Mouse (Mus musculus) liver, embryonic 11.5 days (tissue): ENCODE measurements around the gene Lamb1. TPM values are rescaled to one million over a fixed set of nuclear protein-coding genes. Genes with fewer than 3 reads are reported as not detected.

ENCODE experiments used
- ATAC-seq: fragments of 200-750 bp; cut with Nextera tagmentation; replicated peaks from 2 replicates; pipeline ENCODE4 v1.8.0; 2017; ENCODE audit warnings: moderate number of reproducible peaks, mild to moderate bottlenecking, moderate TSS enrichment, moderate library complexity; ENCODE audit not compliant: low FRiP score
- DNase-seq: peaks from one replicate; pipeline ENCODE4 v3.0.0-alpha.2; 2017; ENCODE audit warnings: low spot score
- H3K27ac ChIP-seq: fragments of 300-500 bp; sonication (generic); 2 replicates; pipeline ENCODE4 v1.5.1; 2014; ENCODE audit warnings: mild to moderate bottlenecking, low read depth, low read length, control low read depth
- H3K27me3 ChIP-seq: fragments of 300-500 bp; sonication (generic); replicated peaks from 2 replicates; pipeline ENCODE4 v1.6.1; 2014; ENCODE audit warnings: low read length, mixed read lengths; ENCODE audit not compliant: control insufficient read depth, insufficient read depth
- H3K36me3 ChIP-seq: fragments of 300-500 bp; sonication (generic); 2 replicates; pipeline ENCODE4 v1.6.1; 2014; ENCODE audit warnings: mild to moderate bottlenecking, low read length, moderate library complexity, mixed read lengths; ENCODE audit not compliant: control insufficient read depth, insufficient read depth
- H3K4me1 ChIP-seq: fragments of 300-500 bp; sonication (generic); replicated peaks from 2 replicates; pipeline ENCODE4 v1.6.1; 2014; ENCODE audit warnings: low read length, mixed read lengths; ENCODE audit not compliant: control insufficient read depth, insufficient read depth
- H3K4me2 ChIP-seq: fragments of 300-500 bp; sonication (generic); 2 replicates; pipeline ENCODE4 v1.6.1; 2014; ENCODE audit warnings: mild to moderate bottlenecking, control low read depth, moderate library complexity
- H3K4me3 ChIP-seq: fragments of 300-500 bp; sonication (generic); 2 replicates; pipeline ENCODE4 v1.5.1; 2014; ENCODE audit warnings: low read depth, low read length, control low read depth
- H3K9ac ChIP-seq: fragments of 300-500 bp; sonication (generic); 2 replicates; pipeline ENCODE4 v1.6.1; 2014; ENCODE audit warnings: low read depth, low read length, control low read depth
- H3K9me3 ChIP-seq: fragments of 300-500 bp; sonication (generic); 2 replicates; pipeline ENCODE4 v1.6.1; 2016; ENCODE audit warnings: low read length, inconsistent platforms, mixed read lengths; ENCODE audit not compliant: control insufficient read depth
- WGBS: fragments of 180-500 bp; shearing (Covaris S2); extraction: QIAGEN DNeasy Blood & Tissue Kit; methylation state at CpG from one replicate; pipeline ENCODE4 v1.1.7; 2014; 5-methylcytosine and 5-hydroxymethylcytosine counted together
- polyA plus RNA-seq: library from polyadenylated mRNA; unstranded; fragments of >200 nt; fragmentation: Nextera tagmentation; extraction: Ambion mirVana; gene quantifications from 2 replicates; pipeline ENCODE4 v1.2.1, GENCODE M21; 2014

Gene Lamb1
- polyA plus RNA-seq, 1 experiment from 2014 or later: 17.0 TPM

DNA sequence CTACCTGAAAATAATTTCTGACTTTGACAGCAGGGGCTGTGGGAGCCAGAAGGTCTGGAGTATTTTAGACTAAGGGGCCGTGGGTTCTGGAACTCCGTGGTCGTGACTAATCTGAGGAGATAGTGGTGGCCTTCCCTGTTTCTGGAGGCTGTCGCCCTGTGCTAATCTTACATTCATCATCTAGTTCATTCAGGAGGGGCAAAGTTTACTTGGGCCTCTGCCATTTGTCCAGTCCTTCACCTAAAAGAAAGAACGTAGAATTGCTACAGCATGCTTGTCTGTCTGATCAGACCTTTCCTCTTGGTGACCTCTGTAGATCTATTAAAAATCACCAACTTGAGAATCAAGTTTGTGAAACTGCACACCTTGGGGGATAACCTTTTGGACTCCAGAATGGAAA lies 17.2 kb downstream of the Lamb1 start:
- ATAC-seq: no peak
- Histone ChIP-seq H3K4me2 (no peak overlapping the region), H3K4me3 (no peak overlapping the region), H3K9ac (no peak overlapping the region), H3K4me1 (no peaks in the 10 kb centered on the region), H3K27me3 (no peaks in the 10 kb centered on the region), H3K27ac (no peak overlapping the region), H3K9me3 (no peaks in the 10 kb centered on the region), H3K36me3 (peaks cover 7% of the 10 kb centered on the region; the same call in 1 of the 2 replicates)
- WGBS: 58% methylated on average over 5 of the region's 5 CpGs
- no peak for DNase-seq

DNA sequence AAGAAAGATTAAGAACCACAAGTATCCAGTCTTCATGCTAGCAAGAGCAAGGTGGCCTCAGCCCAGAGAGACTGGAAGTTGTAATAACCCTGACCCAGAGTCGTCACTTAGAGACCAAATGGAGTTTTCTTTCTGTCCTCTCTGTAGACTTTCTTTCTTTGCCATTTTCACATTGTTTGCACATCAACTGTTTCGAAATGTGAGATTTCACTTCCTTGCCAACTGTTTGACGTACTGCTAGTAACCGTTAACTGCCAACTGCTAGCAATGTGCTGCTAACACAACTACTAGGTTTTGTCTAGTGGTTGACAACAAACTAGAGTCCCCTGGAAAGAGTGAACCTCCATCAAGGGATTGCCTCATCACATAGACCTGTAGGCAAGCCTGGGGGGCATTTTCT lies 18.1 kb downstream of the Lamb1 start:
- H3K4me1 ChIP-seq: no peaks in the 10 kb centered on the region
- 77% methylated on average over 4 of the region's 4 CpGs for WGBS
- no peaks in the 10 kb centered on the region for H3K27me3 ChIP-seq
- H3K4me2 ChIP-seq: no peak overlapping the region
- H3K9ac ChIP-seq: no peak overlapping the region
- H3K27ac ChIP-seq: no peak overlapping the region
- H3K36me3 ChIP-seq: peaks cover 10% of the 10 kb centered on the region
- no peaks in the 10 kb centered on the region for H3K9me3 ChIP-seq
- ATAC-seq: no peak
- DNase-seq: no peak
- H3K4me3 ChIP-seq: no peak overlapping the region

DNA sequence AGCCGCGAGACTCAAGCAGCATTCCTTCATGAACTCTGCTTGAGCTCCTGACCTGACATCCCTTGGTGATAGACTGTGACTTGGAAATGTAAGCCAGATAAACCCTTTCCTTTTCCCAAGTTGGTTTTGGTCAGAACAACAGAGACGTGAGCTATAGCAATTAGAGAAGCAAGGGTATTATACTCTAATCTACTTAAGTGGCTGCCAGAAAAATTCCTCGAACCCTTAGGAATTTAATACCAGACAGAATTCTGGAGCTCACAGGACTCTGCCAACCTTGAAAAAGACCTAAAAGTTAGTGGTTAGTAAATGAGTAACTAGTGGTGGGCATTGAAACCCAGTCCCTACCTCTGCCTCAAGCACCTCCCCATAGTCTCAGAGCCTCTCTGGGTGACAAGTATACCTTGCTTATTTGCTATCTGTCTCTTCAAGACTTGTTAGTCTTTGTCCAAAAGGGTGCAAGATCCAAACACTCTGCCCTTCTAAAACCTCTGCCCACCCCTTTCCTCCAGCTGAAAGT lies 18.6 kb downstream of the Lamb1 start:
- Histone ChIP-seq H3K9ac (no peak overlapping the region), H3K4me3 (no peak overlapping the region), H3K36me3 (peaks cover 10% of the 10 kb centered on the region), H3K4me1 (no peaks in the 10 kb centered on the region), H3K27me3 (no peaks in the 10 kb centered on the region), H3K4me2 (no peak overlapping the region), H3K9me3 (no peaks in the 10 kb centered on the region), H3K27ac (no peak overlapping the region)
- 71% methylated on average over 4 of the region's 4 CpGs for WGBS
- DNase-seq: no peak
- ATAC-seq: no peak

DNA sequence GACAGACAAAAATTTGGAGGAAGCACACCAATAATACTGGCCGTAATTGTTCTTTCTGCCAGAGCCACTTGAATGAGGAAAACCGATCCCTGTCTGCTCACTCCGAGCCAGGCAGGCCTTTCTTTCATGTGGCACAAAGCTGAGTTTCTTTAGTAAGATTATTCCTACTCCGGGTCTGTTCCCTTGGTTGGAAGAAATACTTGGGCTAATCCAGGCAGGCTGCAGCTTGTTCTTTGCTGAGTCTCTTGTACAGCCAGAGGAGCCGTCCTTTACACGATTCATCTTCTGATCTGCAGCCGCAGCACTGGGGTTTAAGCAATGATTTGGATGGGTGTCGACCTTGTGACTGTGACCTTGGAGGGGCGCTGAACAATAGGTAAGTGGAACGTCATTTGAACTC lies 24.0 kb downstream of the Lamb1 start:
- ATAC-seq (no peak), DNase-seq (no peak)
- H3K4me2 ChIP-seq: no peak overlapping the region
- H3K4me1 ChIP-seq: no peaks in the 10 kb centered on the region
- WGBS: 91% methylated on average over 10 of the region's 10 CpGs
- no peaks in the 10 kb centered on the region for H3K27me3 ChIP-seq
- peaks cover 9% of the 10 kb centered on the region for H3K36me3 ChIP-seq
- H3K9ac ChIP-seq: no peak overlapping the region
- H3K4me3 ChIP-seq: no peak overlapping the region
- H3K27ac ChIP-seq: no peak overlapping the region
- H3K9me3 ChIP-seq: no peaks in the 10 kb centered on the region

DNA sequence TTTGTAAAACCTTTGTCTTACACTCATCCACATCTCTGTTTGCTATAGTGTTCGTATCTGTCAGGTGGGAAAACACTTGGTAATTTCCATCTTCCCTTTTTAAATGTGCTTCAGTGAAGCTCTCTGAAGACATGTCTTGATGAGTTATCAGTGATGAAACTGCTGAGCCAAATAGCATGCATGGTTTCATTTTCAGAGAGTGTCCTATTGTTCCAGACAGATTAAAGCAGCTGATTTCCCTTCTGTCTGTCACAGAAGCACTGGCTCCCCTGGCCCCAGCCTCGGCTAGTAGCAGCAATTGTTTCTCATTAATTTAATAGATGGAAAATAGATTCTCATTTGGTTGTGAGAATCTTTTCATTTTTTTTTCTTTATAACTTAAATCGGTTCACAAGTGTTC lies 25.9 kb downstream of the Lamb1 start:
- ATAC-seq: no peak
- Histone ChIP-seq H3K4me3 (no peak overlapping the region), H3K36me3 (peaks cover 9% of the 10 kb centered on the region), H3K9ac (no peak overlapping the region), H3K4me1 (0 out of 2 replicates have a peak, but pooled peaks cover 4% of the 10 kb centered on the region), H3K27me3 (no peaks in the 10 kb centered on the region), H3K4me2 (no peak overlapping the region), H3K27ac (no peak overlapping the region), H3K9me3 (no peaks in the 10 kb centered on the region)
- no peak for DNase-seq
- WGBS: 83% methylated on average over 3 of the region's 3 CpGs

DNA sequence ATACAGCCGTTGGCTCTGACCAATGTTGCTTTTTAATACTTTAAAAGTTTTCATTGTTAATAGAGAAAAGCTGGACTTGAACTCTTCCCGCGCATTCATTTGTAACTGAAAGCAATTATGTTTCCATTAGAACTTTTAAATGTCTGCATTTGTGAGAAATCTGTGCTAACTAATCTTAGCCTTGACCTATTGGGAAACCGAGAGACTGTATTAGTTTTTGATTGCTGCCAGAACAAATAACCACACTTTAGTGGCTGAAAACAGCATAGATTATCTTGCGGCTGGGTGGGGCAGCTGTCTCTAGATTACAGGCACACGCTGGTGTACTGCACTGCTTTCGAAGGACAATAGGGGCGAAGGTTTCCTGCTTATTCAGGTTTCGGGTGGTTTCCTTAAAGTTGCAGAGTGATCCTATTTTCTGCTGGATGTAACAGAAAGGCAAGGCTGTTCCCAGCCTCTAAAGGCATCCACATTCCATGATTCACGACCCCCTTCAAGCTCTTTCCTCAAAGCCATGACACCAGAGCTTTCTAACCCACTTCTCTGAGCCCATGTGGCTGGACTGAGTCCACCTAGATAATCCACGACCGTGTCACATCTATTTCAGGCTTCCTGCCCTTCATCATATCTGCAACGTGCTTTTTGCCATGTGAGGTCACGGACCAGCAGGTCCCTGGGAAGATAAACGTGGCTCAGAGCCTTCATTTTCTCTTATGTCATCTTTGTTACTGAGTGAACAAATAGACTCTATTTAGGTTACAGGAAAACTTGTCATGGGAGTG lies 28.5 kb downstream of the Lamb1 start:
- Histone ChIP-seq H3K4me1 (0 out of 2 replicates have a peak, but pooled peaks cover 4% of the 10 kb centered on the region), H3K4me2 (no peak overlapping the region), H3K9me3 (no peaks in the 10 kb centered on the region), H3K4me3 (no peak overlapping the region), H3K27me3 (no peaks in the 10 kb centered on the region), H3K9ac (no peak overlapping the region), H3K36me3 (peaks cover 5% of the 10 kb centered on the region; the same call in 1 of the 2 replicates), H3K27ac (no peak overlapping the region)
- ATAC-seq (no peak), DNase-seq (no peak)
- WGBS: 55% methylated on average over 15 of the region's 15 CpGs

DNA sequence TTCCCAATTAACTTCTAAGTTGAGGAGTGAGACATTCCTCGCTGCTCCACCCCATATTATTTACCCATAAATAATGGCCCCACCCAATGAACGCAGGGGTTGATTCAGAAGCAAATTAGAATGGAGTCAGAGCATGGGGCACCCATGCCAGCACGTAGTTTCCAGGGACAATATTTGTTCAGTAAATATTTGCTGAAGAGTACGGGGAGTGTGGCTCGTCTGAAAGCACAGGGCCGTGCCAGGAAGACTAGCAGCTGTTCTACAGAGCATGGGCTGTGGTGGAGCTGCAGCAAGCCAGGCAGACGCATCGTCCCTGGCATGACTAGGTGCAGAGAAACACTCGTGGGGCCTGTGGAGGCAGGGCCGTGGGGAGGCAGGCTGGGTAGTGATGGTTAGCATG lies 29.5 kb downstream of the Lamb1 start:
- no peaks in the 10 kb centered on the region for H3K27me3 ChIP-seq
- H3K4me3 ChIP-seq: no peak overlapping the region
- H3K9ac ChIP-seq: no peak overlapping the region
- H3K36me3 ChIP-seq: peaks cover 6% of the 10 kb centered on the region; the same call in 1 of the 2 replicates
- H3K9me3 ChIP-seq: no peaks in the 10 kb centered on the region
- no peak overlapping the region for H3K27ac ChIP-seq
- ATAC-seq (peak; percentile 66; the same call in 1 of the 2 replicates), DNase-seq (no peak)
- H3K4me1 ChIP-seq: 0 out of 2 replicates have a peak, but pooled peaks cover 4% of the 10 kb centered on the region
- WGBS: 62% methylated on average over 10 of the region's 10 CpGs
- no peak overlapping the region for H3K4me2 ChIP-seq

DNA sequence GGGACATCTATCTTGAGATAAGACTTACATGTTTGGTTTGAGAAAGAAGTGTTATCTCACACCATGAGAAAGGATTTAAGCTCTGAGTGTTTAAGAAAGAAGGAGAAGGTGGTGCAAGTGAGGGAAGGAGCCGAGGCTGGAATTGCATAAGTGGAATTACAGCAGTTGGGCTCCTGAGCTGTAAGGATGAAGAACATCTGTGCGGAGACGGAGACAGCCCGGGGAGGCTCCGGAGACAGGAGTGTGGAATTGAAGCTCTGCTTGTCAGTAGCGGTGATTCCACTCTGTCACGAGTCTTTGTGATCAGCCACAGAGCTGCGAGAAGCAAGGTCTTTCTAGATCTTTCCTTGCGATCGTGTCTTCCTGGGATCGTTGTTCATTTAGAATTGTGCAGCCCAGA lies 30.0 kb downstream of the Lamb1 start:
- no peak for ATAC-seq
- Histone ChIP-seq H3K4me1 (0 out of 2 replicates have a peak, but pooled peaks cover 4% of the 10 kb centered on the region), H3K4me3 (no peak overlapping the region), H3K27ac (no peak overlapping the region), H3K9me3 (no peaks in the 10 kb centered on the region), H3K9ac (no peak overlapping the region), H3K4me2 (no peak overlapping the region), H3K36me3 (peaks cover 6% of the 10 kb centered on the region; the same call in 1 of the 2 replicates), H3K27me3 (no peaks in the 10 kb centered on the region)
- no peak for DNase-seq
- WGBS: 61% methylated on average over 11 of the region's 11 CpGs

DNA sequence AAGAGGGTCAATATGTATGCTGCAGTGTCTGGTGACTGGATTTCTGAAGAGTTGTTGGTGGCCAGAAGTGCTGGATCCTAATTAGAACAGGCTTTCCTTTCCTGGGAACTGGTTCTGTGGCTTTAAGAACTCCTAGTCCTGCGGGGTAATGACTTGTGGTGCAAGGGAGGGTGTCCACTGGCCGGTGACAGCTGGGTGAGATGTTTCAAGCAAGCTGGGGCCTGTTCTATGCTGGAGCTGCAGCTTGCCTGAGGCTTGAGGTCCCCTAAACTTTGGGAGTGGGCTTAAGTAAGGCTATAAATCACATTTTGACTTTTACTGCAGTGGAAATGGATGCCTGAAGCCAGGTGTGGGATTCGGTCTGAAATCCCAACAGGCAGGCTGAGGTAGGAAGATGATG lies 30.5 kb downstream of the Lamb1 start:
- Histone ChIP-seq H3K36me3 (peaks cover 6% of the 10 kb centered on the region; the same call in 1 of the 2 replicates), H3K4me2 (no peak overlapping the region)

More for the DNA sequence above, 30.5 kb downstream of the Lamb1 start:
- Histone ChIP-seq H3K4me1 (0 out of 2 replicates have a peak, but pooled peaks cover 4% of the 10 kb centered on the region), H3K4me3 (no peak overlapping the region), H3K27me3 (no peaks in the 10 kb centered on the region), H3K9ac (no peak overlapping the region), H3K27ac (no peak overlapping the region), H3K9me3 (no peaks in the 10 kb centered on the region)
- ATAC-seq (no peak), DNase-seq (no peak)
- WGBS: 46% methylated on average over 3 of the region's 3 CpGs
